Mouse (Mus musculus): ENCODE results near the gene Rnf225. TPM values are rescaled to one million over a fixed set of nuclear protein-coding genes. Genes with fewer than 3 reads are reported as not detected.
A peak's percentile ranks its signal among the peaks of the same experiment; 100 is the strongest.
"Not testable (repeated sequence)": the region's sequence is repeated elsewhere in the genome, so short reads cannot be mapped to it uniquely, and the experiment has no call there.

Gene Rnf225
- 0.47 and 0.74 TPM in 2 replicates for polyA plus RNA-seq (2011; ENCODE audit: insufficient read depth, insufficient read length, low replicate concordance, missing spikeins)

DNA sequence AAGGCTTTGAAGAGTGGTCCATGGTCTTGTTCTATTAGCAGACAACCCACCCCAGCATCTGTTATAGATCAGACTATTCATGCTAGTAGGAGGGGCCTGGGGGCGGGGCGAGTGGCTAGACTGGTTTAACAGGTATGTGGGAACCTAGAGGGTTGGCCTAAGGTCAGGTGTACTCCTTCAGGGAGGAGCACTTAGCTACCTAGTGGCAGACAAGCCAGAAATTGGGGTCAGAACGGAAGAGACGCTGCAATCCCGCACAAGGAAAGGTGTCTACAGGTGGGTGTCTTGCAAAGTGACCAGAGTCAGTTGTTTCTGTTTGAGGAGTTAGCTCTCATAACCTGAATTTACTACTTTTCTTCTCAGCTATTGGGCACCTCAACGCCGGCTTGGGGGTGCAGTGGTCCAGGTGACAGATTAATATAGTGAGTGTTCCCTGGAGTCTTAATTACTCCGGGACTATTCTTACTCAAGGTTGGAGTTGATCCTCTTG, at the start of gene Rnf225:
Gene Rnf225 (plus strand): TSS at position 226 of the 490 bp plus-strand sequence.
- Histone ChIP-seq H3K4me3 (replicated peaks; ENCODE audit: control insufficient read depth, low read depth, low read length) (no peak within 1 kb of the TSS), H3K27ac (ENCODE audit: control insufficient read depth, insufficient read depth, low read depth, low read length, poor library complexity) (no peak within 1 kb of the TSS), H3K4me1 (ENCODE audit: control insufficient read depth, insufficient read depth, low read length) (no peaks in the 10 kb centered on the region; the same call in 1 of the 2 replicates)
- 72% methylated on average over 8 of the region's 8 CpGs for WGBS
- no peak for TF ChIP-seq POLR2A (IDR thresholded peaks at IDR 0.05; ENCODE audit: borderline replicate concordance, control insufficient read depth, low read depth, low read length)
- TF ChIP-seq CTCF (IDR thresholded peaks at IDR 0.05; ENCODE audit: control insufficient read depth, insufficient read depth, low read length): no peak

GRCm38 (mm10) chr7:12880036-12880435, 47.2 kb upstream of the Rnf225 start:
- Histone ChIP-seq H3K27ac (ENCODE audit: control insufficient read depth, insufficient read depth, low read depth, low read length, poor library complexity) (no peak overlapping the region), H3K4me1 (ENCODE audit: control insufficient read depth, insufficient read depth, low read length) (peaks cover 1% of the 10 kb centered on the region; the same call in 1 of the 2 replicates), H3K4me3 (replicated peaks; ENCODE audit: control insufficient read depth, low read depth, low read length) (no peak overlapping the region)
- no peak for TF ChIP-seq CTCF (IDR thresholded peaks at IDR 0.05; ENCODE audit: control insufficient read depth, insufficient read depth, low read length)
- TF ChIP-seq POLR2A (IDR thresholded peaks at IDR 0.05; ENCODE audit: borderline replicate concordance, control insufficient read depth, low read depth, low read length): no peak

DNA sequence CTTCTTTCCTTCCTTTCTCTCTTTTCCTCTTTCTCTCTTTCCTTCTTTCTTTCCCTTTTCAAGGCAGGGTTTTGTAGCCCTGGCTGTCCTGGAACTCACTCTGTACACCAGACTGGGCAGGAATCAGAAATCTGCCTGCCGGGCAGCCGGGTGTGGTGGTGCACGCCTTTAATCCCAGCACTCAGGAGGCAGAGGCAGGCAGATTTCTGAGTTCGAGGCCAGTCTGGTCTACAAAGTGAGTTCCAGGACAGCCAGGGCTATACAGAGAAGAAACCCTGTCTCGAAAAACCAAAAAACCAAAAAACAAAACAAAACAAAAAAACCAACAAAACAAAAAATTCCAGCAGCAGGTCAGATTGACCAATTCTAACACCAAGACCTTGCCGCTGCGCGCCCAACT, 46.7 kb upstream of the Rnf225 start:
- H3K4me1 ChIP-seq (ENCODE audit: control insufficient read depth, insufficient read depth, low read length); H3K27ac ChIP-seq (ENCODE audit: control insufficient read depth, insufficient read depth, low read depth, low read length, poor library complexity): not testable (repeated sequence)
- WGBS: 35% methylated on average over 8 of the region's 8 CpGs
- H3K4me3 ChIP-seq (replicated peaks; ENCODE audit: control insufficient read depth, low read depth, low read length): peak overlapping the region; percentile 65

GRCm38 (mm10) chr7:12880911-12881660, 46.1 kb upstream of the Rnf225 start, which contains the start of gene Zfp128:
TSS of gene Zfp128 (plus strand) at chr7:12881177.
- no peak within 1 kb of the TSS for H3K27ac ChIP-seq (ENCODE audit: control insufficient read depth, insufficient read depth, low read depth, low read length, poor library complexity)
- H3K4me3 ChIP-seq (replicated peaks; ENCODE audit: control insufficient read depth, low read depth, low read length): peak within 1 kb of the TSS; percentile 88
- TF ChIP-seq CTCF (IDR thresholded peaks at IDR 0.05; ENCODE audit: control insufficient read depth, insufficient read depth, low read length) (no peak), POLR2A (IDR thresholded peaks at IDR 0.05; ENCODE audit: borderline replicate concordance, control insufficient read depth, low read depth, low read length) (peak; percentile 56; the same call in 1 of the 2 replicates)

DNA sequence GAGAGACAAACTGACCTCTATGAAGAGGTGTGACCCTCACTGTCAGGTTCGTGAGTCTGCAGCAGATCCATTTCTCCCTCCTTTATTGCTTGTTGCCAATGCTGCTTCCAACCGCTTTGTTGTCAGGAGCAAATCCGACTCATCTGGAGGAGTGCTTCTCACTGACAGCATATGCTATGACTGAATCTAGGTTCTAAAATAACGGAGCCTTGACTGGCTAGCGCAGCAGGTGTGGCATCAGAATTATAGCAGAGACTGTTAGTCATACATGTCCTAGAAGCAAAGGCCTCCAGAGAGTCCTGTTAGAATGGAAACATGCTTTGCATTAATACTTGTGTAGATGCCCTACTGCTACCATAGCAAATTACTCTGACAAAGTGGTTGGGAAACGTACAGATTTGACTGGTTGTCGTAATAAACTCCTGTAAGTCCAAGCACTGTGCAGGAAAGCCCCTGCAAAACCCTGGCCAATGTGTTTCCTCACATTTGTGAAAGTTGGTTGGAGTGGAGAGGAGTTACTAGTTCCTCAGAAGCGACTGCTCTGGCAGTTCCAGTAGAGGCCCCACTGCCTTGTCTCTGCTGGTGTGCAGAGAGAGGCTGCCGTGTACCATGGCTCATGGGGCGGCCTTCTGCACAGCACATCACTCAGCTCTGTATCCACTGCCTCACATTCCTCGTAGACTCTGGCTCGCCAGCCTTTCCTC, 40.5 kb upstream of the Rnf225 start:
- 70% methylated on average over 12 of the region's 12 CpGs for WGBS
- no peak for TF ChIP-seq CTCF (IDR thresholded peaks at IDR 0.05; ENCODE audit: control insufficient read depth, insufficient read depth, low read length)
- TF ChIP-seq POLR2A (IDR thresholded peaks at IDR 0.05; ENCODE audit: borderline replicate concordance, control insufficient read depth, low read depth, low read length): no peak
- H3K4me3 ChIP-seq (replicated peaks; ENCODE audit: control insufficient read depth, low read depth, low read length): no peak overlapping the region
- no peak overlapping the region for H3K27ac ChIP-seq (ENCODE audit: control insufficient read depth, insufficient read depth, low read depth, low read length, poor library complexity)
- no peaks in the 10 kb centered on the region; the same call in 1 of the 2 replicates for H3K4me1 ChIP-seq (ENCODE audit: control insufficient read depth, insufficient read depth, low read length)

More at GRCm38 (mm10) chr7:12880911-12881660, 46.1 kb upstream of the Rnf225 start, which contains the start of gene Zfp128:
- H3K4me1 ChIP-seq (ENCODE audit: control insufficient read depth, insufficient read depth, low read length): peaks cover 1% of the 10 kb centered on the region; the same call in 1 of the 2 replicates
- WGBS: under 1% methylated on average over 35 of the region's 35 CpGs

DNA sequence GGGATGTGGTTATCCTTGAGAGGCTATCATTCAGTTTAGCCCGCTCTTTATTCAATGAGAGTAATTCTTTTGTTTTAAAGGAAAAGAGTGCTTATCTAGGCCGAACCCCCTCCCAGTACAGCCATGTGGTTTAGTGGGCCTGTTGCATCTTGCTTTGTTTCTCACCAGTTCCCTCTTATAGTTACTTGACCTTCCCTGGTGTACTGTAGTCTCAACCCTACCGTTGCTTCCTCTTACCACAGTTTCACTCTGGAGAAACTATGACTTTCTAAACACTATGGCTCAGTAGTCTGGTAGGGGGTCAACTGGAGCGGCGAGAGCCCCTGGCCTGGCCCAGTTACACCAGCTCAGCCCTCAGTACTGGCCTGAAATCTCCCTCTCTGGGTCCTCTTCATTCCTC, 39.6 kb upstream of the Rnf225 start:
- no peak overlapping the region for H3K4me3 ChIP-seq (replicated peaks; ENCODE audit: control insufficient read depth, low read depth, low read length)
- H3K4me1 ChIP-seq (ENCODE audit: control insufficient read depth, insufficient read depth, low read length): no peaks in the 10 kb centered on the region; the same call in 1 of the 2 replicates
- 54% methylated on average over 5 of the region's 5 CpGs for WGBS
- no peak overlapping the region for H3K27ac ChIP-seq (ENCODE audit: control insufficient read depth, insufficient read depth, low read depth, low read length, poor library complexity)
- TF ChIP-seq CTCF (IDR thresholded peaks at IDR 0.05; ENCODE audit: control insufficient read depth, insufficient read depth, low read length) (no peak), POLR2A (IDR thresholded peaks at IDR 0.05; ENCODE audit: borderline replicate concordance, control insufficient read depth, low read depth, low read length) (no peak)

DNA sequence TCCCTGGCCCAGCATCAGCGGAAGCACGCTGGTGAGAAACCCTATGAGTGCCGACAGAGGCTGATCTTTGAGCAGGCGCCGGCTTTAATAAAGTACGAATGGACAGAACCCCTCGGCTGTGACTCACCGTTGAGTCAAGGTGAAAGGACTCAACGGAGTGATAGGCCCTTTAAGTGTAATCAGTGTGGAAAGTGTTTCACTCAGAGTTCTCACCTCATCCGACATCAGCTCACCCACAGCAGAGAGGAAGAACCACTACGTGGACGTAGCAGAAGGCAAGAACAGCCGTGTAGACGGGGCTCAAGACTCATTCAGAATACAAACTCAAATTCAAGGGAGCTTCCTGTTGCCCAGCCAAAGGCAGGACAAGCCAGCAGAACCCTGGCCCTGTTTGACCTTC, 36.3 kb upstream of the Rnf225 start:
- H3K4me1 ChIP-seq (ENCODE audit: control insufficient read depth, insufficient read depth, low read length): no peaks in the 10 kb centered on the region; the same call in 1 of the 2 replicates
- no peak overlapping the region for H3K4me3 ChIP-seq (replicated peaks; ENCODE audit: control insufficient read depth, low read depth, low read length)
- H3K27ac ChIP-seq (ENCODE audit: control insufficient read depth, insufficient read depth, low read depth, low read length, poor library complexity): no peak overlapping the region
- TF ChIP-seq POLR2A (IDR thresholded peaks at IDR 0.05; ENCODE audit: borderline replicate concordance, control insufficient read depth, low read depth, low read length) (no peak), CTCF (IDR thresholded peaks at IDR 0.05; ENCODE audit: control insufficient read depth, insufficient read depth, low read length) (no peak)
- WGBS: 80% methylated on average over 14 of the region's 14 CpGs

GRCm38 (mm10) chr7:12891334-12891733, 35.9 kb upstream of the Rnf225 start:
- TF ChIP-seq POLR2A (IDR thresholded peaks at IDR 0.05; ENCODE audit: borderline replicate concordance, control insufficient read depth, low read depth, low read length) (no peak), CTCF (IDR thresholded peaks at IDR 0.05; ENCODE audit: control insufficient read depth, insufficient read depth, low read length) (no peak)
- Histone ChIP-seq H3K4me1 (ENCODE audit: control insufficient read depth, insufficient read depth, low read length) (no peaks in the 10 kb centered on the region; the same call in 1 of the 2 replicates), H3K27ac (ENCODE audit: control insufficient read depth, insufficient read depth, low read depth, low read length, poor library complexity) (no peak overlapping the region), H3K4me3 (replicated peaks; ENCODE audit: control insufficient read depth, low read depth, low read length) (no peak overlapping the region)
- WGBS: 5% methylated on average over 1 of the region's 1 CpGs
